Mouse (Mus musculus): ENCODE data around the gene Nme4.
"Not testable (repeated sequence)": the region's sequence is repeated elsewhere in the genome, so short reads cannot be mapped to it uniquely, and the experiment has no call there.

The Nme4 gene

DNA sequence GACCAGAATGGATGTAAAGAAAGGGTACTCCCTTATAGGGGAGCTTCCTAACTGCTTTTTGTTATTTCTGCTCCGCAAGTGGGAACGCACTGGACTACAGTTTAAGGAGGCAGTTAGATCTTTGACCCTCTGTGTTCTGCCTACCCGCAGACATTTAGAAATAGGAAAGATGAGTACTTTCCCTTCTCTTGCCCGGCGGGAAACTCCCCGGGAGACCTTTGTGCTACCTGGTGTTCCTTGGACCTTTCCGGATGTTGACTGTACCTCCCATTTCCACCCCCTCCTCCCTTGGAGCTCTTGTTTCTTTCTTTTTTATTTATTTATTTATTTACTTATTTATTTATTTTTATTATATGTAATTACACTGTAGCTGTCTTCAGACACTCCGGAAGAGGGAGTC is 18.7 kb upstream of the Nme4 start:
- DNase-seq (ENCODE audit: low spot score in 2 of 2): no peak

DNA sequence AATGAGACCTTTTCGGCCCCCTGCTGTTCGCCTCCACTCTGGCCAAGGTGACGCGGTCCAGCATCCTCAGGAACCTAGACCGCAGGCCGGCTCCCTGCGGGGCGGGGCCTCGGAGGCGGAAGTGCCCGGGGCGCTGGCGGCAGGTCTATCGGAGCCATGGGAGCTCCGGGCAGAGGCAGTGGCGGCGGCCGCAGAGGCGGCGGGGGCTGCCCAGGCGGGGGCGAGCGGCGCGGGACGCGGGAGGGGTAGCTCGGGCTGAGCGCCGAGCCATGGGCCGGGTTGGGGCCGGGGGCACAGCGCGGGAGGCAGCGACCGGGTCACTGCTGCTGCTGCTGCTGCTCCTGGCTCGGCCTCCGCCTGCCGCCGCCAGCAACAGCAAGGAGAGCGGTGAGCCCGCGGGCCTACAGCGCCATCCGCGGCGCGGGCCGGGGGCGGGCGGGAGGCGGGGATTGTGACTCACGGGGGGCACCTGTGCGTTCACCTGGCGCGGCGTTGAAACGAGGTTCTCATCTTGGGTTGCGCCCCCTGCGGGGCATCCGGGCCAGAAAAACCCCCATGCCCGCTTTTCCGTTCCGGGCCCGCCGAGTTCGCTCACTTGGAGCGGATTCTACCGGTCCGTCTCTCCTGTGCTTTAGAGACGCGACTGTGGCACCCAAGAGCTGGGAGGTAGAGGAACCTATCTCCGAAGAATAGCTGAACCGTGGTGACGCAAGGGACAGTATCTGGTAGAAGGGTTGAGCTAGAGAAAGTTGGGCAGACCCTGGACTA is 18.0 kb upstream of the Nme4 start, which contains the start of gene Tmem8:
Gene Tmem8 (plus strand): TSS at position 119 of the 768 bp plus-strand sequence.
- peak; percentile 69 to 72 for DNase-seq (ENCODE audit: low spot score in 2 of 2)

DNA sequence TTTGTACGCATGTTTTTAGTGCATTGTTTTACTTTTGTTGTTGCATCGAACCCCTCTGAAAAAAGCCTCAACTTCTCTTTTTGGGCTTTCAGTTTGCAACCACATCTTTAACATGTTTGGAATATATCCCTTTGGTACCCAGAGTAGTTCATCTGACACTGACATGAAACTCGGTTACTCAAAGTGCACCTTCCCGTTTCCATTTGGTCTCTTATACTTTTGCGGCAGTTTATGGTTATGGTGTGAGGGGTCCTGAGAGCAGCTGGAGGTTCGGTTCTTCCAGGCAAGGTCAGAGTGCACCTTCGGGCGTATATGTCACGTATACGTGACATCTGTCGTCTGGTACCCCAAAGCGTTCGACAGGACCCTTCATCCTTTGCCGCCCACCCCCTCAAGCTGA is 17.3 kb upstream of the Nme4 start:
- DNase-seq (ENCODE audit: low spot score in 2 of 2): no peak

DNA sequence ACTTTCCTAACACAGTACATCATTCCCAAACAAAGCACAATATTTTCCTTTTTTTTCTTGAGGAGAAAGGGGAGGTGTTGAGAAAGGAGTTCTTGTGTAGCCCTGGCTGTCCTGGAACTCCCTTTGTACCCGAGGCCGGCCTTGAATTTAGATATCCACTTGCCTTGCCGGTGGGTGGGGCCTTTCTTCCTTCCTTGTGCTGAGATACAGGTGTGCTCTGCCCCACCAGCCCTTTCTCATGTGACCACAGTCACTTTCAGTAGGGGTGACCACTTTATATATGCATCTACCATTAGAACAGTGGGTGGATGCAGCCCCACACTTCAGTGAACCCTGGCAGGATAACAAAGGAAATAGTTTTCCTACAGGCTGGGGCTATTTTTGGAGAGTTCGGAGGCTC is 16.3 kb upstream of the Nme4 start:
- DNase-seq (ENCODE audit: low spot score in 2 of 2): no peak

DNA sequence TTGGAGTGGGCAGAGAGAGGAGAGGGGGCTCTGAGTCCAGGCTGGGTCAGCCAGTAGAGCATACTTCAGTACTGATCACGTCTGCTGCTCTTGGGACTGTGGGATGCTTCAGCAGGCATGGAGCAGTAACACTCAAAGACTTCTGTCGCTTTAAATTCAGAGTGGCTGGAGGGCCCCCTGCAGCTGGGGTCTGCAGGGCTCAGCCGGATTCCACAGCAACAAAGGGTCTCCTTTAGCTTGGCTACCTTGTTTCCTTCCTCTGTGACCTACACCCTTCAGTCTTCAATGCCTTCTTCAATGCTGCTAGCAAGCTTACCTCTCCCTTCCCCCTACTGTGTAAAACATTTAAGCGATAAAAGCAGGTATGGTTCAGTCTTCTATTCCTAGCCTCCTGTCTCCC is 15.6 kb upstream of the Nme4 start:
- no peak for DNase-seq (ENCODE audit: low spot score in 2 of 2)

DNA sequence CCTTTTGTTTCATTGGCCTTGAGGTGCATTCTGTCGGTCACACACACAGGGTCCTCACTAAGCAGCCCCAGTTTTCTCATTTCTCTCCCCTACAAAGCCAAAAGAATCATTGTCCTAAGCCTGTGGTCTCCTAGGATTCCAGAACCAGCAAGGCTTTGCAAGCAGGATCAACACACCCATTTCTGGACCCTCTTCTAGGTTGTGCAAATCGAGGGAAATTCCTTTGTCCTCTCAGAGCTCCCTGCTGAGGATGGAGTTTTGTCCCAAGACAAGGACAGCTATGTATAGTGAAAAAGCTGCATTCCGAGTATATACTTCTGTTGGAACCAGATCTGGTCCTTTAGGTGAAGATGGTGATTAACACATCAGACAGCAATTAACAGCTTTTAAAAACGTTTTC is 14.8 kb upstream of the Nme4 start:
- no peak for DNase-seq (ENCODE audit: low spot score in 2 of 2)

DNA sequence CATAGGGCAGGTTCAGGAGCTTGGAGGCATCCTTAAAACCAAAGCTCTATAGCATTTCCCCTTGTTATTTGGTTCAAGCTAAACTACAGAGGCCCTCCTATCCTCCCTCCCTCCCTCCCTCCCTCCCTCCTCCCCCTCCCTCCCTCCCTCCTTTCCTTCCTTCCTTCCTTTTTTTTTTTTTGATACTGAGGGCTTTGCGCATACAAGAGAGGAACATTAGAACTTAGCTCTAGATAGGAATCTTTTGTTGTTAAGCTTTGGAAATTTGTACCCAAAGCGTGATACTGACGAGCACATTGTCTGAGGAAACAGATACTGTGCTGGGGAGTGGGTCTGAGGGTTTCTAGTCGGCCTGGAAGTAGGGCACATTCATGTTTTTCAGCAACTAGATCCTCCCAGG is 10.2 kb upstream of the Nme4 start:
- DNase-seq (ENCODE audit: low spot score in 2 of 2): no peak

DNA sequence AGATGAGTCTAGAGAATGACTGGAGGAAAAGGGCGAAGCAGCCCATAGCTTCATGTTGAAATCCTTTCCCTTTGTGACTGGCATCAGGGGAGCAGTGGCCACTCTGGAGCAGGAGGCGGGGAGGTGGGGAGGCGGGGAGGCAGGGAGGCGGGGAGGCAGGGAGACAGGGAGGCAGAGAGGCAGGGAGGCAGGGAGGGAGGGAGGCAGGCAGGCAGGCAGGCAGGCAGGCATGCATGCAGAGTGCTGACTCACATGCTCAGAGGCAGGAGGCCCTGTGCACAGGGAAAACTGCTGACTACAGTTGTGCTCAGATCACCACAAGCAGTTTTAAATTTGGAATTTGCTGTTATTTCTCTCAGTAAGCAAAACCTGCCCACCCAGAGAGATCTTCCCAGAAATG is 6.1 kb upstream of the Nme4 start:
- DNase-seq (ENCODE audit: low spot score in 2 of 2): no peak

DNA sequence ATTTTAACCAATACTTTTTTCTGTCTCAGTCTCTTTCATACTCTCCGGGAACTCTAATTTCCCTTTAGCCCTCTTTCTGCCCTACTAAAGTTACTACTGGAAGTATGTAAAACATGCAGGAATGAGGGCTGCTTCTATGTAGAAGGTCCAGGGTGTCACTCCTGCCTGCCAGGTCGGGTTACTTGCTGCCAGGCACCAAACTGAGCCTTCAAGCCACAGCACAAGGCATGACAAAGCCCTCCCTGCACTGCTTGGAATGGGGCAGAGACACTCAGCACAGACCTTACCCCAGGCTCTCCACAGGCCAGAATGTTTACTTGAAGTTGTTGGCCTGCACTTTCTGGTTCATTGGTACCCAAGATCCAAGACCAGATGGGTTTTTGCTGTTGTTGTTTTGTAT is 4.8 kb upstream of the Nme4 start:
- no peak for DNase-seq (ENCODE audit: low spot score in 2 of 2)

DNA sequence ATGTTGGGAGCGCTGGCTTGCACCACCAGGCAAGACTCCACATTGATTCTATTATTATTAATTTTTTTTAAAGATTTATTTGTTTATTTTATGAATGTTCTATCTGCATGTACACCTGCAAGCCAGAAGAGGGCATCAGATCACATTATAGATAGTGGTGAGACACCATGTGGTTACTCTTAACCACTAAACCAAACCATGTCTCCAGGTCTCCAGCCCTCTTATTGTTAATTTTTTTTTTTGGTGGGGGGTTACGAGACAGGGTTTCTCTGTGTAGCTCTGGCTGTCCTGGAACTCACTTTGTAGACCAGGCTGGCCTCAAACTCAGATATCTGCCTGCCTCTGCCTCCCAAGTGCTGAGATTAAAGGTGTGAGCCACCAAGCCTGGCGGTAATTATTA is 3.9 kb upstream of the Nme4 start:
- DNase-seq (ENCODE audit: low spot score in 2 of 2): not testable (repeated sequence)

DNA sequence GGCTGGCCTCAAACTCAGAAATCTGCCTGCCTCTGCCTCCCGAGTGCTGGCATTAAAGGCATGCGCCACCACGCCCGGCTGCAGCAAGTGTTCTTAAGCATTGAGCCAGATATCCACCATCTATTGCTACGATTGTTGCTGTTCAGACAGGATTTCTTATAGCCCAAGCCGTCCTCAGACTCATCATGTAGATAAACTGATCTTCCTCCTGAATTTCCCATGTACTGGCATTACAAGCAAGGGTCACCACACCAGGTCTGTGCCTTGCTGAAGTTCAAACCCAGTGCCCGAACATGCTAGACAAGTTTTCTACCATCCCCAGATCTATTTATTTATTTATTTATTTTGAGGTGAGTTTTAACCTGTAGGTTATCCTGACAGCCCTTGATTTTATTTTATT is 3.1 kb upstream of the Nme4 start:
- no peak for DNase-seq (ENCODE audit: low spot score in 2 of 2)

DNA sequence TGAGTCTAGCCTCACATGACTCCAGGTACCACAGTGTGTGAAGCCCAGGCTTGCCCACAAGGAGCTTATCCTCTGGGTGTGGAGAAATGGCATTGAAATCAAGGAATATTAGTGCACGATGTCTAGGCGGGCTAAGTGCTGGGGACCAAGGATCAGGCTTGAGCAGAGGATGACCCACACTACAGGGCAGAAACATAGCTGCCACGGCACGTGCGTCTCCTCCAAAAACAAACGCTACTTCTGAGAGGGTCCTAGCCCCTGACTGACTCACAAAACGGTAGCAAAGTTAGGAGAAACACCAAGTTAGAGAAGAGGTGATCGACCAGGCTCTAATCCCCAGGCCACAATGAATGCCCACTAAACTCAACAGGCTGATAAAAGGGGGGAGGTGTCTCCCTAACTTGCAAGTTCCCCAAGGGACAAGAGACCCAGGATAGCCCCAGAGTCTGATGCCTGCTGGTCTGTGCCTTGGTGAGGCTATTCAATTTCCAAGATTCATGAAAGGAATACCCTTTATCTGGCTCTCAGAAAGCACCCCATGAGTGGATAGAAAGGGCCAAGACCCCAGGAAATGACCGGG is 781 bp downstream of the Nme4 start:
- no peak for DNase-seq (ENCODE audit: low spot score in 2 of 2)

DNA sequence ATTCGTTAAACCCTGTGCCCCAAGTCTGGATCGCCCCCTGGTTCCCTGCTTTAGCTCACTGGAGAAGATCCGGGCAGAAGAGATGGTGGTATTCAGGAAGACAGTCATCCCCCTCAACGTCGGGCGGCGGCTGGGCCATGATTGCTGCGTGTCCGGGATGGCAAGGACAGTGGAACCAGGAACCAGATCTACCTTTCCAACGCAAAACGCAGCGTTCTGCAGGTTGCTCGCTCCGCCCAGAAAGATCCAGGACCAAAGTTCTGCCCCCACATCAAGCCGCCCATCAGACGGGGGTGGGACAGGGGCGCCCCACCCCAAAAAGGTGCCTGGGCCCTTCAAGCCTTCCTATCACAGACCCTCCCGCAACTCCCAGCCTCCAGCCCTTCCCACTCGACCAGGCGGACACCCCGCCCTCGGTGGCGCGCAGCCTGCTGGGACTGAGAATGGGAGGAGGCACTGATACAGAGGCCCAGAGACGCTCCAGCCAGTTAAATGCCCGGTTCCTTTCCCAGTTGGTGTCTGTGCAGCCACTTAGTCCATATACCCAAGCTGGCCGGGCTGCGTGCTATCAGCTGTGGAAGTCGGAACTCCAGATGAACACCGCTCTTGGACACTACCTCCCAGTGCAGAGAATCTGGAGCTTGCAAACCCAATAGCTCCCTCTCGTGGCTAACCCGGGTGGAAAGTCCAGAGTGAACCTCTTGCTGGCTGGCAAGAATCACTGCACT is 5.3 kb downstream of the Nme4 start, which contains the start of gene Decr2:
Gene Decr2 (minus strand): TSS at position 433 of the 728 bp plus-strand sequence.
- DNase-seq (ENCODE audit: low spot score in 2 of 2): peak; percentile 84 to 92

DNA sequence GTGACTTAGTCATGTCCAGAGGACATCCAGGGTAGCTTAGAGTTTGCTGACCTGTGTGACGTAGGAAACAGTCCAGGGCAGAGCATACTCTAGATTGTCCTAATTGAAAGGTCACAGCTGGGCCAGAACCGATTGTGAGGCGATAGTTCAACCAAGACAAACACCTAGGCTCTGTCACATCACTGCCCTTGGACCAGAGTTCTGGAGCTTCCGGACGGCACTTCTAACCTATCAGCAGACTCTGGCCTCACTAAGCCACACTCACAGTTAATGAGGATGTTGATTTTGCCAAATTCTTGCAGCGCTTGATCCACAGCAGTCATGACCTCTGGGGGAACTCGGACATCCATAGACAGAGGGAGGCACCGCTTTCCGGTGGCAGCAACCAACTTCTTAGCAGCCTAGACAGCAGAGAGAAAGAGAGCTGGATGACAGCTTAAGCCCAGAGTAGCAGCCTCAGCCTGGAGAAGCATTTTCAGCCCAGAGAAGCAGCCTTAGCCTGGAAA is 8.3 kb downstream of the Nme4 start:
- no peak for DNase-seq (ENCODE audit: low spot score in 2 of 2)

DNA sequence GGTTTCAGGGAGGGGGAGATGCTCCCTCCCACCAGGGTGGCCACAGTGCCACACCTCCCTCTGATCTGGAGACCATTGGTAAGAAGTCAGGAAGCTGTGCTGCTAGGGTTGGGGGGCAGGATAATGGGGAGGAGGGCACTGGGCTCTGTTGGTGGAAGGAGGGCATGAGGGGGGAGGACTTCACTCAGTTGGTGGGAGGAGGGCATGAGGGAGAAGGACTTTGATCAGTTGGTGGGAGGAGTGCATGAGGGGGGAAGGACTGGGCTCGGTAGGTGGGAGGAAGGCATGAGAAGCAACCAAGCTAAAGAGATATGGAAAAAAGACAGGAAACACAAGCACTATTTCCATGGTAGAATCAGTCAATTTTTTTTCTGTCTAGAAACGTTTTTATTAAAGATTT is 14.5 kb downstream of the Nme4 start:
- no peak for DNase-seq (ENCODE audit: low spot score in 2 of 2)

DNA sequence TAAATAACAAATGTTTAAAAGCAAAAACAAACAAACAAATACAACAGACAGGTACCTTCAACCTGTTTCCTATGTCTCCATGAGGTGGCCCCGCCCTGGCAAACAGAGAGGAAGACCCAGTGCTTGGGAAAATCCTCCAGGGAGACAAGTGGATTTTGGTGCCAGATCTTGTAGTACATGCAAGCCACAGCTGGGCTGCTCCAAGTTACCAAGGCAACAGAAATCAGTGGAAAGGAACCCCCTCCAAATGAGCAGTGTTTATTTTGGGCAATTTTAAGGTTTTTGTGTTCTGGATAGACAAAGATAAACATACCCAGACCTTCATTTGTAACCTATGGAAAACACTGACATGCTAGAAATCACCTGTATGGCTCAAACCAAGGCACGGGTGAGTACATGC is 16.6 kb downstream of the Nme4 start:
- no peak for DNase-seq (ENCODE audit: low spot score in 2 of 2)

DNA sequence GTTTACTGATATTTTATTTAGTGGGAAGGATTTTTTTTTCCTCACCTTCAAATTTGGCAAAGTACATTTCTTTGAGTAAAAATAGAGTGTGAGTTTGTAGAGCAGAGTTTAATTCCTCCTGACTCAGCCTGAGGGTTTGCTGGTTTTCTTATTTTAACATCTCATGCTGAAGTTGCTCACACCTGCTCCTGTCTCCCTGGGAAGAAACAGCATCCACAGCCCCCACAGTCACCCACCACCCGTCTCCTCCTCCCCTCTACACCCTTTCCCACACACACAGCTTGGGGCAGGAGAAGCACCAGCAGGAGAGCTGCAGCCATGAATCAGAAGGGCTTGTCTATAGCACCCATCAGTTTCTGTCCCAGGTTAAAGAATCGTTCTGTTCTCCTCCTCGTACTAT is 20.2 kb downstream of the Nme4 start:
- DNase-seq (ENCODE audit: low spot score in 2 of 2): no peak

DNA sequence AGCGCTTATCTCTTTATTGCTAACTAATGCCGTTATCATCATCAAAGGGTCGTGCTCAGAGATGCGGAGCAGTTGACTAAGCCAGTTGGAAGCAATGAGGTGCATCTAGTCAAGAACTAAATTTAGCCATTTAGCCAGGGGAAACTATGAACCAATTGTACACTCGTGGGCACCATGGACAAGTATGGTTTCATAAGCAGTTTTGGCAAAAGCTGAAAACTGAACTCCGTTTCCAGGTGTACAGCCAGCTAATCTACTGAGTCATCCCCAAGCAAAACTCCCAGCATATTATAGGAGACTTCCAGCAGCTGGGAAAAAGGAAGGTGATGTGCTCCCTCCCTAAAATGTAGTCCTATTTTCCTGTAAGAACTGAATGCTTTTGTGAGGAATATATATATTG is 25.3 kb downstream of the Nme4 start:
- no peak for DNase-seq (ENCODE audit: low spot score in 2 of 2)

DNA sequence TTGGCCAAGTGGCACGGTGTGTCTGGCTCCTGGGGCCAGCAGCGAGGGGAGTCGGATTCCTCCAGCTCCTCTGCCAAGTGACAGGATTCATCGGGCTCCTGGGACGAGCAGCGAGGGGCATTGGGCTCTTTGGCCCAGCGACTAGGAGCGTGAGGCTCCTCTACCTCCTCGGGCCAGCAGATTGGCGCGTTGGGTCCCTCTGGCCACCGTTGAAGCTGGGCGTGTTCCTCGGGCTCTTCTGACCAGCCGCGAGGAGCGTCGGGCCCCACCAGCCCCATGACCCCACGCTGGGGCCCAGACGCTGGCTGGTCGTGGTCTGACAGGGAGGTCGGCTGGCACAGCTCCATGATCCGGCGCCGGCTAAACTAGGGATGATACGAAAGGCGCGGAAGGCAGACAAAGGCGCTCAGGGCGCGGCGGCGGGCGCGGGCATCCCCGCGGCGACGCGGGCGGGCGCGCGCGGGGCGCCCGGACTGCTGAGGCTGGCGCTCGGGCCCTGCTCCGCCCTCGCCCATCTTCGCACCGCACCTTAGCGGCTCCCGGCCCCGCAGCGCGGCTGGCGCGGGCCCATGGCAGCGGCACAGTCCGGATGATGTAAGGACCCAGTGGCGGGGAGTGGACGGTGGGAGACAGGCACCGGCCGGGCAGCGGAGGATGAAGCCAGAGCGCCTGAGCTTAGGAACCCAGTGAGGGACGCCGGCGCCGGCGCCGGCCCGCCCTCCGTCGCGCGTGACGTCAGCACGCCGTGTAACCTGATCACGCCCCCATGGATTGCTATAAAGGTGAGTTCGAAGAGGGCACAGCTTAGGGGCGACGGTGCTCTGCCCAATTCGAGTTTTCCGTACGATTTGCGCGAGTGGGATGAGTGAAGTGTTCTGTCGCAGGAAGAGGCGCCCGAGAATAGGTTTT is 26.3 kb downstream of the Nme4 start, which contains the start of gene Rab11fip3:
Gene Rab11fip3 (minus strand): TSS at position 725 of the 909 bp plus-strand sequence.
- peak; percentile 74 to 76 for DNase-seq (ENCODE audit: low spot score in 2 of 2)

DNA sequence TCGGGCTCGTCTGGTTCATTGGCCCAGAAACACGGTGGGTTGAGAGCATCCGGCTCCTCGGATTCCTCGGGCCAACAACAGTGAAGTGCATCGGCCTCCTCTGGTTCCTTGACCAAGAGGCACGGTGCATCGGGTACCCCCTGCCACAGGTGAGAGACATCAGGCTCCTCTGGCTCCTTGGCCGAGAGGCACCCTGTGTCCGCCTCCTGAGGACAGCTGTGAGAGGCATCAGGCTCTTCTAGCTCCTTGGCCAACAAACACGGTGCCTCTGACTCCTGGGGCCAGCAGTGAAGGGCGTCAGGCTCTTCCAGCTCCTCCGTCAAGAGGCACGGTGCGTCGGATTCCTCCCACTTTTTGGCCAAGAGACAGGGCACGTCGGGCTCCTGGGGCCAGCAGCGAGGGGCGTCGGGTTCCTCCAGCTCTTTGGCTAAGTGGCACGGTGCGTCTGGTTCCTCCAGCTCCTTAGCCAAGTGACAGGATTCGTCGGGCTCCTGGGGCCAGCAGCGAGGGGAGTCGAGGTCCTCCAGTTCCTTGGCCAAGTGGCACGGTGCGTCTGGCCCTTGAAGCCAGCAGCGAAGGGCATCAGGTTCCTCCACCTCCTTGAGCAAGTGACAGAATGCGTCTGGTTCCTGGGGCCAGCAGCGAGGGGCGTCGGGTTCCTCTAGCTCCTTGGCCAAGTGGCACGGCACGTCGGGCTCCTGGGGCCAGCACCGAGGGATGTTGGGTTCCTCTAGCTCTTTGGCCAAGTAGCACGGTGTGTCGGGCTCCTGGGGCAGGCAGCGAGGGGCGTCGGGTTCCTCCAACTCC is 27.2 kb downstream of the Nme4 start:
- no peak for DNase-seq (ENCODE audit: low spot score in 2 of 2)

Data from urinary bladder, postnatal 36 days (tissue).